Mouse (Mus musculus): ENCODE measurements around the gene Wnt10b. TPM values are rescaled to one million over a fixed set of nuclear protein-coding genes. Genes with fewer than 3 reads are reported as not detected.
A peak's percentile ranks its signal among the peaks of the same experiment; 100 is the strongest.

The Wnt10b gene
- polyA plus RNA-seq, 1 experiment from 2014 or later = not detected

DNA sequence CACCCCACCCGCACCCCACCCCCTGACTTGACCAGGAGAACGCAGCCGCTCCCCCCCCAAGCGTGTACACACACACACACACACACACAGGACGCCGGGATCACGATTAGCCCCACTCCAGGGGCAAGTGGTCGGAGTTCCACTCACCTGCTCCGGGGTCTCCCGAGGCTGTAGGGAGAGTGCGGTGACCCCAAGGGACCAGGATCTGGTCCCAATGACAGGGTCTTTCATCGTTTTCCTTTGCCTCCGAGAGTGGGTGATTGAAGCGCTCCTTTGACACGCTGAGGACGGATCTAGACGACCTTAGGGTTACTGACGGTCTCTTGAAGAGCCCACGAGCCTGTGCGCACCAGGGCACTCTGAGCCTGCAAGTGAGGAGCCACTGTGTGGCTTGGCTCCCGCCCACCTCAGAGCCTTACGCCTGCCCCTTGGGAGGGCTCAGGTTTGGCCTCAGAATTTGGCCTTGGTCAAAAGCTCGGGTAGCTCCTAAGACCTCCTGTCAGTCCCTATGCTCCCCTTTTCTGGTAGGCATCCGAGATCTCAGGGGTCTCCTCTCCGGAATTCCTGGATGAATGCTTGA lies 331 bp upstream of the Wnt10b start:
- Histone ChIP-seq H3K4me2 (peak overlapping the region; percentile 49), H3K4me1 (peaks cover 26% of the 10 kb centered on the region), H3K9ac (no peak overlapping the region), H3K27me3 (replicated peaks) (peaks cover 95% of the 10 kb centered on the region), H3K4me3 (peak overlapping the region; percentile 24), H3K36me3 (replicated peaks) (no peaks in the 10 kb centered on the region), H3K9me3 (no peaks in the 10 kb centered on the region), H3K27ac (no peak overlapping the region)
- ATAC-seq (replicated peaks) = no peak
- 1% methylated on average over 25 of the region's 25 CpGs for WGBS

DNA sequence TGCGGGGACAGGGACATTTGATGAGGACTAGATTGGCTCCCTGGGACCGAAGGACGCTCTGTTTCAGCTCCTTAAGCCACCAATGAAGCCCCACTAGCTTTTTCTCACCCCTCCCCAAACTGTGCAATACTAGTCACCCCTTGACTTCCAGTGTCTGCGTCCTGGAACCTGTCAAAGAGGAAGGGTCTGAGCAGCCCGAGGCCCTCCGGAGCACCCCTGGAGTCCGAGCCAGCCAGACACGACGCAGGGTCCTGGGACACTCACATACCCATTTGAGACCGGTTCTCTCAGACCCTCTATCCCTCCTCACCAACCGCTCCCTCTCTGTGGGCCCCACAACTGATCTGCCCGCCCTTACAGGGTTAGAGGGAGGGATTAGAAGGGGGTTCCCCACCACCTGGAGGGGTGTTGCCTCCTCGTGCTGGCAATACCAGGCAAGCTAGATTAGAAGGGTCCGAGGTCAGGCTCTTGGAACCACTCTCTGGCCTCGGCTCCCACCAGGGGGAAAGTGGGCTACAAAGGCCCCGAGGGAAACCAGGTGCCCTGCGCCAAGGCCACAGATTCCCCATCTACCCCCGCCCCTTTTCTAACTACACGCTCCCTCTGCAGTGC lies 839 bp downstream of the Wnt10b start:
- no peak for ATAC-seq (replicated peaks)
- 0 out of 2 replicates have a peak overlapping the region, but pooled peaks have one; percentile 24 for H3K4me3 ChIP-seq
- H3K4me1 ChIP-seq = peaks cover 35% of the 10 kb centered on the region
- no peak overlapping the region; the same call in 1 of the 2 replicates for H3K4me2 ChIP-seq
- no peak overlapping the region for H3K9ac ChIP-seq
- no peaks in the 10 kb centered on the region for H3K9me3 ChIP-seq
- H3K27me3 ChIP-seq (replicated peaks) = peaks cover 99% of the 10 kb centered on the region
- no peak overlapping the region for H3K27ac ChIP-seq
- WGBS = 2% methylated on average over 19 of the region's 19 CpGs
- H3K36me3 ChIP-seq (replicated peaks) = no peaks in the 10 kb centered on the region

DNA sequence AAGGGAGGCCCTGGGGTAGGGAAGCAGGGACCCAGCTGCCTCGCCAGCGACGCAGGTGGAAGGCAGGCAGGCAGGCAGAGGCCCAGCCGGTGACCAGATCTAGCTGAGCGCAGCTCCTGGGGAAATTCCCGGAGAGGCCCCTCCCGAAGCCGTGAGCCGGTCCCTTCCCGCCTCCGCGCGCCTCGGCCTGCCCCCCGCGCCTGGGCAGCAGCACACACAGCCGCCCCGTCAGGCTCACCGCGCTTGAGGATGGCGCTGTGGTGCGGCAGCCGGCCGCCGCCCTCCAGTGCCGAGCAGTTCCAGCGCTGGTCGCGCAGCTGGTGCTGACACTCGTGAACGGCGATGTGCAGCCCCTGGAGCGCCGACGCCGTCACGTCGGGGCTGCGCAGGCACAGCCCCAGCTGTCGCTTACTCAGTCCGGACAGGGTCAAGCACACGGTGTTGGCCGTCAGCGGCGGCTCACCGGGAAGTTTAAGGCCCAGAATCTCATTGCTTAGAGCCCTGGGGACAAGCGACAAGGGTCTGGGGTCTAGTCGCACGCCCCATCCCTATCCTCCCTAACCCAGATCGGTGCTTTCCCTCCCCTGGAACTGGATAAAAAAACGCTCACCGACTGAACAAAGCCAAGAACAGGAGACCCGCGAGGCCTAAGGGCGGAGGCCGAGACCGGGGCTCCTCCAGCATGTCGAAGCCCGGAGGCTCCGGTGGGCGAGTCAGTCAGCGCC lies 1.5 kb downstream of the Wnt10b start:
- under 1% methylated on average over 60 of the region's 62 CpGs for WGBS
- Histone ChIP-seq H3K9me3 (no peaks in the 10 kb centered on the region), H3K9ac (no peak overlapping the region), H3K36me3 (replicated peaks) (no peaks in the 10 kb centered on the region), H3K4me2 (peak overlapping the region; percentile 31), H3K27ac (no peak overlapping the region), H3K4me1 (peaks cover 36% of the 10 kb centered on the region), H3K4me3 (peak overlapping the region; percentile 19), H3K27me3 (replicated peaks) (peaks cover 99% of the 10 kb centered on the region)
- 0 out of 2 replicates have a peak, but pooled peaks have one; percentile 56 for ATAC-seq (replicated peaks)

DNA sequence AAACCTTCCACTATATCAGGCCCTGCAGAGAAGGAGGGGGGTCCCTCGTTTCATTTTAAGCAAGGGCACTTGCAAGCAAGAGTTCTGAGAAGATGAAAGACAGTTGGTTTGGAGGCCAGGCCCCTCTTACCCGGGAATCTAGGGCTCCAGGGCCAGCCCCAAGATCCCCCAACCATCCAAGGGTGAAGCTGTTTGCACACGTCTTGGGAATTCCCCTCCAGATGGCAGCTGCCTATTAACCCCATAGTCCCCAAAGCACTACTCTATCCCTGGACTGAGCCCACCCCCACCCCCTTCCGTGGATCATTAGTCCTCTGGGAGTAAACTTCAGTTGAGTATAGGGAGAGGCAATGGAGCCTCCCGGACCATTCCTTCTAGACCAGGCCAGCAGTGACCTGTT lies 2.4 kb downstream of the Wnt10b start:
- 4% methylated on average over 5 of the region's 5 CpGs for WGBS

DNA sequence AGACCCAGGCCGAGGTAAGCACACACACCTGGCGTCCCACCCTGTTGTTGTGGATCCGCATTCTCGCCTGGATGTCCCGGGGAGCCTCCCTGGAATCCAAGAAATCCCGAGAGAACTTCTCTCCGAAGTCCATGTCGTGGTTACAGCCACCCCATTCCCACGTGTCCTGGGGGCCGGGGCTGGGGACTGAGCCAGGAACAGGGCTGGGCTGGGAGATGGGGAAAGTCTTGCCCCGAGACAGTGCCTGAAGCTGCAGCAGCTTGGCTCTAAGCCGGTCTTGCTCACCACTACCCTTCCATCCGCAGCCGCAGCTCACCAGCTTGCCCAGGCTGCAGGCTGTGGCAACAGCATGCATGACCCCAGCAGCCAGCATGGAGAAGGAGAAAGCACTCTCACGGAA lies 3.9 kb downstream of the Wnt10b start:
- H3K27me3 ChIP-seq (replicated peaks) = peaks cover 96% of the 10 kb centered on the region
- 14% methylated on average over 15 of the region's 15 CpGs for whole genome bisulfite sequencing

More for the DNA sequence above, 2.4 kb downstream of the Wnt10b start:
- no peak overlapping the region for H3K4me3 ChIP-seq
- peaks cover 36% of the 10 kb centered on the region for H3K4me1 ChIP-seq
- no peak overlapping the region for H3K9ac ChIP-seq
- peaks cover 97% of the 10 kb centered on the region for H3K27me3 ChIP-seq (replicated peaks)
- H3K36me3 ChIP-seq (replicated peaks) = no peaks in the 10 kb centered on the region
- no peak overlapping the region for H3K4me2 ChIP-seq
- ATAC-seq (replicated peaks) = no peak
- H3K9me3 ChIP-seq = no peaks in the 10 kb centered on the region
- no peak overlapping the region for H3K27ac ChIP-seq

DNA sequence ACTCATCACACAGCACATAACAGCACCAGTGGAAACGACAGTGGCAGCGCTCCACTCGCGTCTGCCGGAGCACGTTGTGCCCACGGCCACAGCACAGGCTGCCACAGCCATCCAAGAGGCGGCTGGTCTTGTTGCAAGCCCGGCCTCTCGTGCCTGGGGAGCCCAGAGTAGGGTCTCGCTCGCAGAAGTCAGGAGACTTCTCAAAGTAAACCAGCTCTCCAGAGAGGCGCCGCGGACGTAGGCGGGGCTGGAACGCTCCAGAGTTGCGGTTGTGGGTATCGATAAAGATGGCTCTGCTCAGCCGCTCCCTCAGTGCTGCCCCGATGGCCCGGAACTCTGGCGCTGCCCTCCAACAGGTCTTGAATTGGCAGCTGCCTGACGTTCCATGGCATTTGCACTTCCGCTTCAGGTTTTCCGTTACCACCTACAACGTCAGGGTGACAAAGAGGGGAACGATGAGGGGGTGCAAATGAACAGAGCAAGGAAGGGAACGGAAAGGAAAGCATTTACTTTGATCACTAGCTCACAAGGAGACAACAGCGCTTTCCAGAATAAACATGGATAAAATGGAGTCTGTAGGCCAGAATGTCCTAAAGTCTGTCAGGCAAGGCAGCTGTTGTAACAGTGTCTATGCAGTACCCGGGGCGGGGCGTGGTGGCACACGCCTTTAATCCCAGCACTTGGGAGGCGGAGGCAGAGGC lies 5.3 kb downstream of the Wnt10b start:
- Histone ChIP-seq H3K4me2 (peak overlapping the region; percentile 43), H3K27ac (no peak overlapping the region), H3K9me3 (no peaks in the 10 kb centered on the region), H3K27me3 (replicated peaks) (peaks cover 95% of the 10 kb centered on the region), H3K36me3 (replicated peaks) (no peaks in the 10 kb centered on the region), H3K4me3 (peak overlapping the region; percentile 25), H3K9ac (0 out of 2 replicates have a peak overlapping the region, but pooled peaks have one; percentile 21), H3K4me1 (peaks cover 27% of the 10 kb centered on the region)
- WGBS = 4% methylated on average over 36 of the region's 36 CpGs
- ATAC-seq (replicated peaks) = no peak

More for the DNA sequence above, 3.9 kb downstream of the Wnt10b start:
- Histone ChIP-seq H3K9ac (no peak overlapping the region), H3K4me3 (no peak overlapping the region), H3K9me3 (no peaks in the 10 kb centered on the region), H3K36me3 (replicated peaks) (no peaks in the 10 kb centered on the region), H3K27ac (no peak overlapping the region), H3K4me1 (peaks cover 36% of the 10 kb centered on the region), H3K4me2 (no peak overlapping the region)
- no peak for ATAC-seq (replicated peaks)

DNA sequence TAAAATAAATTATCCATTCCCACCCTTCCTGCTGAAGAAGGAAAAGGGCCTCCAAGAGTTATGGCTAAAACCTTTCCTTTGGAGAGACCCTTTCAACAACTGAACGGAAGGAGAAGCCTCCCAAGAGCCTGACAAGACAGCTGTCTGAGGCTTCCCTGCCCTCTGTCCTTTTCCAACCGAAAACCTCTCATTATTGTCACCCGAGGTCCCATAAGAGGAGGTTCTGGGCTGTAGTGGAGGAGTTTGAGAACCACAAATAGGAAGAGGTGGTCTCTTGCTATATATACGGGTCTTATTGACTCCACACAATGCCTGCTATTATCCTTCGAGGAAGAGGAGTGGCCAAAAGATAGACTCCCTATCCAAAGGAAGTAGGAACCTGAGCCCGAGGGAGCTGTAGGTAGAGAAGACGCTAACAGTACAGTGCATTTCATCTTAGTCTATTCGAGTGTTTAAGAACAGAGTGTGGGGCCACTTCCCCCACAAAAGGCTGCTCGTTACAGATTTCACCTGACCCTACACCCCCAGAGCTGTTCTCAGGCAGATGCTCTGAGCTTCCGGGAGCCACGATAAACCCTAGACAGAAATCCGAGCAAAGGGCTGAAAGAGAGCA lies 6.0 kb downstream of the Wnt10b start:
- 7% methylated on average over 12 of the region's 12 CpGs for WGBS
- Histone ChIP-seq H3K9me3 (no peaks in the 10 kb centered on the region), H3K27me3 (replicated peaks) (peaks cover 87% of the 10 kb centered on the region), H3K4me3 (peak overlapping the region; percentile 25), H3K36me3 (replicated peaks) (no peaks in the 10 kb centered on the region), H3K27ac (no peak overlapping the region), H3K9ac (0 out of 2 replicates have a peak overlapping the region, but pooled peaks have one; percentile 21), H3K4me2 (peak overlapping the region; percentile 43; the same call in 1 of the 2 replicates), H3K4me1 (peaks cover 20% of the 10 kb centered on the region)
- ATAC-seq (replicated peaks) = no peak

DNA sequence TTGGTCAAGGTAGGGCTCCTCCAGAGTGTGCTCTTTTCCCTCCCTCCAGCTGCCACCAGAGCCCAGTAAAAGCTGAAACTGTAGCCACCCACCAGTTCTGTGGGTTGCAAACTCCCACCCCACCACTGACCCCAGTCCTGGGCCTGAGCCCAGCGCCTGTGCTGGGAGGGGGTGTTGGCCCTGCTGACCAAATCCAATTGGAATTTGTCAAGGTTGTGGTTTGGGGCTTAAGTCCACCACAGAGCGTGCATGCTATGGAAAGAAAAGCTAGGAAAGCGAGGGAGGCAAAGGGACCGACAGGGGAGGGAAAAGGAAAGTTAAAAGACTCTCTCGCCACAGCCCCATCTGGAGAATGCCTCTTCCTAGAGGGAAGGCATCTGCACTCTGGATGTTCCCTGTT lies 9.7 kb downstream of the Wnt10b start:
- 15% methylated on average over 5 of the region's 5 CpGs for WGBS
- Histone ChIP-seq H3K27me3 (replicated peaks) (peaks cover 63% of the 10 kb centered on the region), H3K9ac (no peak overlapping the region), H3K9me3 (no peaks in the 10 kb centered on the region), H3K36me3 (replicated peaks) (no peaks in the 10 kb centered on the region), H3K4me3 (no peak overlapping the region), H3K4me2 (no peak overlapping the region), H3K27ac (no peak overlapping the region), H3K4me1 (peaks cover 20% of the 10 kb centered on the region)
- ATAC-seq (replicated peaks) = no peak

DNA sequence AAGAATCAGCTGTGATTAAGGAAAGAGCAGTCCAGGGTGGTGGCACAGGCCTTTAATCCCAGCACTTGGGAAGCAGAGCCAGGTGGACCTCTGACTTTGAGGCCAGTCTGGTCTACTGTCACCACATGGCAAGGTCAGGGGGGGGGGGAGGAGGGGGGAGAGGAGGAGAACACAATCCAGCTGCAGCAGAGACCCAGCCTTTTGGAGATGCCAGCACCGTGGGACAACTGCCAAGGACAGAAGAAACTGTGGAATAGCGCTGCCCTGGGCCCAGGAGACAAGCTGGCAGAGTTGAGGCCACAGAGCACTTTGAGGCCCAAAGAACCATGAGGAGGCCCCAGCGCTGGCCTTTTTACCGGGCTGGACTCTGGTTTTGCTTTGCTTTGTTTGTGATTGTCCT lies 12.0 kb downstream of the Wnt10b start:
- Histone ChIP-seq H3K4me3 (no peak overlapping the region), H3K27me3 (replicated peaks) (peaks cover 40% of the 10 kb centered on the region), H3K4me2 (no peak overlapping the region)

DNA sequence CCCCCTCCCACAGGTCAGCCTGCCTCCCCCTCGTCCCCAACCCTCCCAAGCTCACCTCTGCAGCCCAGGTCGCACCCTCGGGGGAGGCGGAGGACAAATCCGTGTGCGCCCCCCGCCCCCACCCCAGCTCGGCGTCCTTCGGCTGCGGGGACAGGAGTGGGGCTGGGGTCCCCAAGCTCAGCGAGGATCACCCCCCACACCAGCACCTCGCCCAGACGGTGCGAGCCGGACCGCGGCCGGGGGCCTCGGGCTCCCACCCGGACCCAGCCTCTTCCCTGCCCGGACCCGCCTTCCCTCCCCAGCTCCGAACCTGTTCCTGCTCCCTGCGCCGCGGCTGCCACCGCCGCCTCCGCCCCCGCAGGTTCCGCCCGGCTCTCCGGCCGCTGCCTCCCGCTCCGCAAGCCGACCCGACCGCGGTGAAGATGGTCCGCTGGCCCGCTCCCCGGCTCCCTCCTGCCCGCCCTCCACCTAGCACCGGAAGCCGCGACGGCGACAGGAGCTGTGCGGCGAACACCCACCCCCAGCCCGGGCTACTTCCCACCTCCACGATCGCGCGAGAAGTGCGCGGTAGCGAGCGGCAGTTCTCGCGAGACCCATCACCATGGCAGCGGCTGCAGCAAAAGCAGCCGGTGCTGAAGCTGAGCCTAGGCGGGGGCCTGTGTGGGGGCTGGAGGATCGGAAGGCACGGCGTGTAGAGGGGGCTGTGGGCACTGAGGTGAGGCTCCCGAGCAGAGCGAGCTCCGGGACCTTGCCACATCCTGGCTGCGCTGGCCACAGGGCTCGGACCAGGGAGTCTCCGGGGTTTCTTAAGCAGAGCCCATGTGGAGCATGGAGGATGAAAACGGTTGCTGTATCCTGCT lies 15.1 kb downstream of the Wnt10b start, which contains the start of gene Arf3:
Arf3 (minus strand) TSS at position 545 of the 860 bp plus-strand sequence.
- WGBS = under 1% methylated on average over 69 of the region's 76 CpGs
- H3K4me2 ChIP-seq = peak within 1 kb of the TSS; percentile 69
- ATAC-seq (replicated peaks) = peak; percentile 97
- H3K9me3 ChIP-seq = no peaks in the 10 kb centered on the region
- peaks cover 28% of the 10 kb centered on the region for H3K4me1 ChIP-seq
- H3K27ac ChIP-seq = peak within 1 kb of the TSS; percentile 93
- H3K36me3 ChIP-seq (replicated peaks) = no peaks in the 10 kb centered on the region
- H3K9ac ChIP-seq = peak within 1 kb of the TSS; percentile 93
- peak within 1 kb of the TSS; percentile 99 for H3K4me3 ChIP-seq
- peaks cover 13% of the 10 kb centered on the region for H3K27me3 ChIP-seq (replicated peaks)

More for the DNA sequence above, 12.0 kb downstream of the Wnt10b start:
- H3K36me3 ChIP-seq (replicated peaks) = no peaks in the 10 kb centered on the region
- H3K27ac ChIP-seq = no peak overlapping the region
- H3K4me1 ChIP-seq = peaks cover 21% of the 10 kb centered on the region
- no peak overlapping the region for H3K9ac ChIP-seq
- no peak for ATAC-seq (replicated peaks)
- H3K9me3 ChIP-seq = no peaks in the 10 kb centered on the region
- 76% methylated on average over 4 of the region's 4 CpGs for WGBS

DNA sequence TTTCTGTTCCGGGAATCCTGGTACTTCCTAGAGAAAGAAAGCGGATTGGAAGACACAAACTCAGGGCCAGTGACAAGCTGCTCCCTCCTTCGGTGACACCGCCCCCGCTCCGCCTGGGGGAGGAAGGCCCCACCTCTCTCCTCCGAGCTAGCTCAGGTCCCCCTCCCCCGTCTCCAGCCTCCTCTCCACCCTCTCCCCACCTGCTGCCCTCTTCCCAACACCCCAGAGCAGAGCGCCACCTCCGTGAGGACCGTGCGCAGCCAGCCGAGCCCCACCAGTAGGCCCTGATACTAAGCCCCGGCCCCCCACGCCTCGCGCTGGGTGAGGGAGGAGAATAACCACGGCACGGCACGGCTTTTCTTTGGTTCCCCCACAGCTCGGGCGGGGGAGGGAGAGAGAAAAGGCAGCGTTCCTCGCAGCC lies 15.7 kb downstream of the Wnt10b start:
- no peaks in the 10 kb centered on the region for H3K36me3 ChIP-seq (replicated peaks)
- under 1% methylated on average over 21 of the region's 24 CpGs for WGBS
- H3K27ac ChIP-seq = peak overlapping the region; percentile 93
- no peaks in the 10 kb centered on the region for H3K9me3 ChIP-seq
- H3K9ac ChIP-seq = peak overlapping the region; percentile 93
- peak overlapping the region; percentile 69 for H3K4me2 ChIP-seq
- peak overlapping the region; percentile 99 for H3K4me3 ChIP-seq
- H3K4me1 ChIP-seq = peaks cover 28% of the 10 kb centered on the region
- ATAC-seq (replicated peaks) = peak; percentile 69
- peaks cover 12% of the 10 kb centered on the region; the same call in 1 of the 2 replicates for H3K27me3 ChIP-seq (replicated peaks)
